Mouse (Mus musculus): ENCODE results near the gene Tpk1.

DNA sequence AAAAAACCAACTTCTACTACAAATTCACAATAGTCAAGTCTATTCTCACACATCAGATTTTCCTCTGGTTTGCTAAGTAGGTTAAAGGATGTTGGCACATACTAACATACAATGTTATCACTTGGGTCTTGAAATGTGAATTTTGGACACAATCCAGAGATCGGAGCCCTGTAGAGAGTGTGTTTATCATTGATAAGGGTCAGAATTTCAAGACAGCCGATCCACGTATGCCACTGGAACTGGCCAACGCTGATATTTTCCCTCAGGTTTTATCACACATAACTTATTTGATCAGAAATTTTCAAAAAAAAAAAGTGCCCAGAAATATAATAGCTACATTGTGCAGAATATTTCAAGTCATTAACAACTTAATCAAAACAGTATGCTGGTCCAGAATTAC is 7.8 kb downstream of the Tpk1 start:
- TF ChIP-seq CTCF (IDR thresholded peaks at IDR 0.05; ENCODE audit: low read depth, low read length) (no peak), POLR2A (IDR thresholded peaks at IDR 0.05; ENCODE audit: extremely low read depth, insufficient read depth, low read length) (no peak)
